Mouse (Mus musculus) skeletal muscle tissue, adult 2 months (tissue): ENCODE data around the gene Myo1f.
"Not testable (repeated sequence)": the region's sequence is repeated elsewhere in the genome, so short reads cannot be mapped to it uniquely, and the experiment has no call there.

Experiments
- DNase-seq: peaks from one replicate; pipeline ENCODE4 v3.0.0-alpha.2; 2012; ENCODE audit warnings: low read depth, low spot score

The Myo1f gene

GRCm38 (mm10) chr17:33584061-33584460 is 28.6 kb downstream of the Myo1f start:
- DNase-seq = no peak

- no peak for DNase-seq
These were observed 30.5 kb downstream of the Myo1f start for GRCm38 (mm10) chr17:33586011-33586410.

- DNase-seq = no peak
These were observed 41.8 kb downstream of the Myo1f start for GRCm38 (mm10) chr17:33597271-33597670.

GRCm38 (mm10) chr17:33598506-33598905 is 43.0 kb downstream of the Myo1f start:
- no peak for DNase-seq

- no peak for DNase-seq
These were observed 44.4 kb downstream of the Myo1f start for GRCm38 (mm10) chr17:33599836-33600475.

- no peak for DNase-seq
These were observed 45.3 kb downstream of the Myo1f start for GRCm38 (mm10) chr17:33600831-33601230.

- DNase-seq = no peak
These were observed 46.4 kb downstream of the Myo1f start for GRCm38 (mm10) chr17:33601947-33602346.

GRCm38 (mm10) chr17:33607273-33607672 is 51.8 kb downstream of the Myo1f start:
- no peak for DNase-seq

GRCm38 (mm10) chr17:33610548-33610947 is 55.0 kb downstream of the Myo1f start:
- no peak for DNase-seq

GRCm38 (mm10) chr17:33613726-33614125 is 58.2 kb downstream of the Myo1f start:
- not testable (repeated sequence) for DNase-seq

- no peak for DNase-seq
These were observed 71.8 kb downstream of the Myo1f start for GRCm38 (mm10) chr17:33627281-33627680.

- DNase-seq = peak; percentile 92
These were observed 73.3 kb downstream of the Myo1f start, which contains the start of gene Zfp414 for GRCm38 (mm10) chr17:33628621-33629486. TSS of gene Zfp414 (plus strand) at chr17:33629090.

GRCm38 (mm10) chr17:33629487-33630125 is 74.1 kb downstream of the Myo1f start:
- no peak for DNase-seq

GRCm38 (mm10) chr17:33630171-33630895 is 74.8 kb downstream of the Myo1f start:
- DNase-seq = no peak

GRCm38 (mm10) chr17:33631236-33631635 is 75.7 kb downstream of the Myo1f start:
- DNase-seq = no peak

- no peak for DNase-seq
These were observed 76.3 kb downstream of the Myo1f start for GRCm38 (mm10) chr17:33631796-33632195.

- no peak for DNase-seq
These were observed 81.5 kb downstream of the Myo1f start for GRCm38 (mm10) chr17:33637038-33637437.

- DNase-seq = no peak
These were observed 82.2 kb downstream of the Myo1f start, which contains the start of gene Pram1 for GRCm38 (mm10) chr17:33637516-33638276. TSS of gene Pram1 (plus strand) at chr17:33638056.

- no peak for DNase-seq
These were observed 84.2 kb downstream of the Myo1f start for GRCm38 (mm10) chr17:33639743-33640142.

- DNase-seq = no peak
These were observed 88.6 kb downstream of the Myo1f start for GRCm38 (mm10) chr17:33644068-33644467.

GRCm38 (mm10) chr17:33645073-33645472 is 89.6 kb downstream of the Myo1f start:
- DNase-seq = no peak
